Mouse (Mus musculus) spleen, postnatal 10 days (tissue): ENCODE measurements at regions not wholly inside any gene's neighbourhood (a gene's known extent, or its start where the extent isn't known, plus 50 kb on each side); places are given as distances from the start of the nearest gene placed in this dataset.

Experiments used
- DNase-seq, 2 experiments: peaks; one replicate each; pipeline ENCODE4 v3.0.0; 2021 to 2022; ENCODE audit warnings: low spot score in 2 of 2

DNA sequence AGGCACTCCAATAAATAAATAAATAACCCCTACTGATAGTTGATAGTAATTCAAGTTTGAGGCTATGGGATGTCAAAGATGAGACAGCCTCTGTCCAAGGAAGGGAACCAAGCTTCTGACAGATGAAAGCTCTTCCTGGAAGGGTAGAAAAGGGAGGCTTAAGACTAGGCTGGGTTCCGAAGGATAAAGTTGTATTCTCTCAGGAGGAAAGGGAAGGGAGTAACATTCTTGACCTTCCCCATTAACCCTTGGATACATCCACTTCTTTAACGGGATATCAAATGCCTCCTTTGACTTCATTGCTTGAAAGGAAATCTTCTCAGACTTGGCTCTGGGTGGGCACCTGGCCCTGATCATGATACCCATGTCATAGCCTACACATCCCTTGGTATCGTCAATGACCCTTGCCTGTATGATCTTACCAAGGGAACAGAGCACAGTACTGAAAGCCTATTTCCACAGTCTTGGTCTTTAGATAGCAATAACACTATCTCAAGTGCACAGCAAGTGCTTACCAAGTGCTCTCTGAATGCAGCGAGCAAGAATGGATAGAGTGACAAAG is 607.4 kb upstream of the Cdh5 start:
- no peak for DNase-seq

- DNase-seq: no peak
Measured at GRCm38 (mm10) chr8:103494670-103495069, 606.8 kb upstream of the Cdh5 start.

DNA sequence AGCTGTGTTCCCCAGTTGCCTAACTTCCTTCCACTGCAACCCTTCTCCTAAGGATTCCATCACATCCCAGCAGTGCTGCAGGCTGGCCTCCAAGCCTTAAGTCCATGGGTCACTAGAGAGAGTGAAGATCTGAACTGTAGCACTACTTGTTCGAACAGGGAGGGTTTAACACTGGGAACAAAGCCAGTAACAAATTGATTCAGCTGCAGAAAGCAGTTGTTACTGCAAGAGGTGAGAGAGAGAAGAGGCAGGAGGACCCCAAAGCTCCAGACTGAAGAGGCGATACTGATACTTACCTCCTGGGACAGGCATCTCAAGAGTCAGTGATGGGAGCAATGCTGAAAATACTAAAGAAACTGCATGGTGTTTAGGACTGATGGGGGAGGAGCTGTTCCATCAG is 600.1 kb upstream of the Cdh5 start:
- no peak for DNase-seq

- DNase-seq: no peak
Measured at GRCm38 (mm10) chr8:103502991-103503767, 598.2 kb upstream of the Cdh5 start.

GRCm38 (mm10) chr8:103506334-103506733 is 595.1 kb upstream of the Cdh5 start:
- no peak for DNase-seq

DNA sequence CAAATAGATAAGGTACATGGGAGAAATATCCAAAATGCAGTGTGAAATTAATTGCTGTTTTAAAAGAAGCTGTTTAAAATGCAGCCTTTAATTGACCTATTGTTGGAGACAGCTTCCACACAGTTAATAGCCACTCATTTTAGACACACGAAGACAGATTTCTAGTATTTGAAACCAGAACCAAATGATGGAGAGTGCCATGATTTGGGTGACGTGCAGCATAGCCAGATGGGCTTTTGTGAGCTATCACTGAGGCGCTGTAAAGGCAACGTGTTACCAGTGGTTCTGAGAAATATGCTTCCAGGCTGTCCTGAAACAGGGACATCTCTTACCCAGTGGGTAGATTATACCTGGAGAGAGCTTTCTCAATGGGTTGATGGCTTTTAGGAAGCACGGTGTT is 594.4 kb upstream of the Cdh5 start:
- no peak for DNase-seq

DNA sequence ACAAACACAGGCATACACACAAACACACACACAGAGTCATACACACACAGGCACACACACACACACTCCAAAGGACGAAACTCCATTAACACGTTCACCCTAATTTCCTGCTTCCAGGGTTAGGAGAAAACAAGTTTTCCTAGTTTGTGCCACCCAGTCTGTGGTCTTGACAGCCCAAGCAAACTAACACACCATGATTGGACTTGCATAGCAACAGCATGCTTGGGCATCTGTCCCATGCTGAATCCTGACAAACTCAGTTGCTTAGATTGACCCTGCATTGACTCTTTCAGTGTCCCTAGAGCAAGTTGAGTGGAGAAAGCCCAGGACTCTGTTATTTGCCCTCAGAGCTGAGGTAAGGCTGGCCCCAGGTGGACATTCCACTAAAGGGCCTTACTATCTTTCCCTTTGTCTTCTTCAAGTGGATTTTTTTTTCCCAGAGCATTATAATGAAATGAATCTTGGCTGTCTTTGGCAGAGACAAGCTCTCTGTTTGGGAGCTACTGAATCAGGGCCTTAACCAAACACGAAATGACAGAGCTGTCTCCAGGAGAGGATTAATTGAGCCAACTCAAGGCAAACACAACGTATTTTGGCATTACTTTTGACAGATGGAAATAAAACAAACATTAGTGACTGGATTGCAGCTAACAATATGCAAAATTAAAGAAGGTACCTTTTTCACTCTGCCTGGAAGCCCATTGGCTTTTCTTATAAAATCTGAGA is 581.1 kb upstream of the Cdh5 start:
- DNase-seq: no peak

- DNase-seq: no peak
Measured at GRCm38 (mm10) chr8:103530903-103531302, 570.5 kb upstream of the Cdh5 start.

GRCm38 (mm10) chr8:103534971-103535370 is 566.5 kb upstream of the Cdh5 start:
- no peak for DNase-seq

- DNase-seq: no peak
Measured at GRCm38 (mm10) chr8:103536856-103537255, 564.6 kb upstream of the Cdh5 start.

DNA sequence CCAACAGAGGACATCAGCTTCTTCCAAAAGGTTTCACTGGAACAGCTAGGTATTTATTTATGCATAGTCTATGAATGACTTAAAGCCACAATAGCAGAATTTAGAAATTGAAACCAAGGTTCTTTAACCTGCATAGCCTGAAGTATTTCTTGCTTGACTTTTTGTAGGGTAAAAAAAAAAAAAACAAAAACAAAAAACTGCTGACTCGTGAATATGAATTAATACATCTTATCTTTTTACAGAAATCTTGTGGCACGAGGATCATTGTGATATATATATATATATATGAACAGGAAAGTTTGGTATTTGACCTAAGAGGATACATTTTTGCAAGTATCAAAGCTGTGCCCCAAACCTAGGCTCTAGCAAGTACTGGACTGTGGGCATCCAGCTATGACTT is 559.5 kb upstream of the Cdh5 start:
- DNase-seq: no peak

DNA sequence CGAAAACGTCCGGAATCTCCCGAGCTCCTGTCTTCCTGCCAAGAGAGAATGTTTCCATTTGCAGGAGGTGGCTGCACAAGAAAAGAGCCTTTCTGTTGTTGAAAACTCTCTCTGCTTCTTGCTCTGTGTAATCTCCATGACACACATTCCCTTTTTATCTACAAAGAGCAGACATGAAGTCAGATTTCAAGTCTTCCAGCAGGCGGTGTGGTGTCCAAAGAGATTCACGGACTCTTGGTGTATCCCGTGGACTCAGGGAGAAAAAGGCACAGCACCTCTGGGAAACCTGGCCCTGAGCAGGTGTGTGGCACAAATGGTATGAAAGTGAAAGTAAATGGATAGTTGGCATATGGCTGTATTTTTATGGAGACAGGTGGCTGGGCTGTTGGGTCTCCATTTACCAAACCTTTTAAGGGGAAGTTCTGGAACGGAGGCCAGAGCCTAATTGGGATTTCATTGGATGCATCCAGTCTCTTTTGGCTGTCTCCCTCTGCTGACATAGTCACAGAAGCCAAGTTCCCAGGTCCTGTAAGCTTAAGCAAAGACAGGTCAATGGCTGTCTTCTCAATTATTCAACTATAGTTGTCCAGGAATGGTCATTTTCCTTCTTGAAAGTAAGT is 549.4 kb upstream of the Cdh5 start:
- no peak for DNase-seq

DNA sequence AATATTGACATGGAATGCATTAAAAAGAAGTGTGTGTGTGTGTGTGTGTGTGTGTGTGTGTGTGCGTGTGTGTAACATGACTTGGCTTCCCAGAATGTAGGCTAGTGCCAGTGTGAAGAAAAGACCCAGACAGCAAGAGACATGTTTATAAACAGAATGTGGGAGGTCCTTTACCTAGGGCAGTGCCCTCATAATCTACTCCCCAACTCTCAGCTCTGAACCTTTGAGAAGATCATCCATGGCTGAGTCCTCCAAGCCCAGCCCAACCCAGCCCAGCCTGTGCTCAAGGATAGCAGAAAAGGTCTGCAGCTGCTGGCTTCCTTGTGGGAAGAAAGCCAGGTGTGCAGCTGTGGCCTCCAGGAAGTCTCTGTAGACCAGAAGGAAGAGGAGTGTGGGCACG is 539.8 kb upstream of the Cdh5 start:
- no peak for DNase-seq

DNA sequence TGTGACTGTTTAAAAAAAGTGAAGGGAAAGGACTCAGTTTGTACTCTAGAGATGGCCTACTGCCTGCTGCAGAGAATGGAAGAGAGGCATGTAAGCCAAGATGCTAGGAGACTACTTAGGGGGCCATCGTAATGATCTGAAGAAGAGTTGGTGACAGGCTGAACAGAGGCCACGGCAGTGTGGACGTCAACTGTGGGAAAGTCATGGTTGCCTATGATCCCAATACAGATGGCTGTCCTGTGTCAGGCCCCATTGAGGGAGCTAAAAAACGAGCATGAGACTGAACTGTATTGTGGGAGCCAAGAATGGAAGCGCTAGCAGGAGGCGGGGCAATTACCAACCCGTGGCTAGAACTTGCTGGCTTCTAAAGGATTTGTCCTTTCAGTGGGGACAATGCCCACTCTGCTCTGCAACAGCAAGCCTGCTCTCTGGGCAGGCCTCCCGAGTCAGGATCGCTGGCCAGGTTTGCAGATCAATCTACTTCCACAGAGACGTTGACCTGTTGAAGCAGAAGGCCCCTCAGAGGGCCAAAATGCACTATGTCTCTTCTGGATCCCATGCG is 530.5 kb upstream of the Cdh5 start:
- no peak for DNase-seq

- no peak for DNase-seq
Measured at GRCm38 (mm10) chr8:103577147-103577546, 524.3 kb upstream of the Cdh5 start.

- DNase-seq: no peak
Measured at GRCm38 (mm10) chr8:103578006-103578405, 523.4 kb upstream of the Cdh5 start.

DNA sequence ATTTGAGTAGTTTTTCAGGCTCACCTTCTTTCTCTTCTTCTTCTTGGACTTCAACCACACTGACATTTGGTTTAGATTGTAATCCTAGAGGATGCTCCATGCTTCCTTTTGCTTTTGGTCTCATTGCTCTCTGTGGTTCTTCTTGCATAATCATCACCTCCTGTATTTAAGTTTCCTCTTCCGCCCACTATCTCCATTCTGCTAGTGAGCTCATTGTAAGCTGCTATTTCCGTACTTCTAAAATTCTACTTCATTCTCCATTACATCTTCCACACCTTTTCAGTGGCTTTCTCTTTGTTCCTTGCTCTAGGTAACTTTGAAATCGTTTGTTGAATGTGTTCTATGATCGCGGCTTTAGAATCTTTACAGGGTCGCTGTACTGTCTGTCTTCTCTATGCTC is 493.1 kb upstream of the Cdh5 start:
- DNase-seq: no peak

DNA sequence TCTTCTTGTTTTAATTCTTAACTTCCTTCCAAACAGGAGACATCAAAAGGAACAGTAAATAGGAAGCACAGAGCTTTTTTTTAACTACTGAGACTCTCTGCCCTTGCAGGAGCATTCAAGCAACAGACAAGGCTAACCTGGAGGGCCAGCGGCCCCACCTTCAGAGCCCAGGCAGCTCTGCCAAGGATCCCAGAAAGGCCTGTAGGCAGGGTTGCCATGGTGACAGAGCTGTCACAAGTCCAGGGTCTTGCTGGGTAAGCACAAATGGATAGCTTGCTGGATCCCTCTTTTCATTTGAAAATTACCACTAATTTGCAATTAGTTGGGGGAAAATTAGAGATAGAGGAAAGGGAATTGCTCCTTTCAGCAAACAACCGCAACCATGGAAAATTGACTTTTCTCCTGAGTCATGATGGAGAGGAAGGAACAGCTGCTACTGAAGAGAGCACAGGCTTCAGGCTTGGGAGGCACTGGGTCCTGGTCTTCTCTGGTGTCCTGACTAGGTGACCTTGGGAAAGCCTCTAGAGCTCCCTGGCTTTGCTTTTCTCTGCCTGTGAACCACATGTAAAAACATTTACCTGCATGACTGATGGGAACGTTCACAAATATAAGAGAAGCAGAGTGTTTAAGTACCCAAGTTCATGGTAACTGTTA is 477.5 kb upstream of the Cdh5 start:
- no peak for DNase-seq

GRCm38 (mm10) chr8:103625166-103625890 is 476.1 kb upstream of the Cdh5 start:
- no peak for DNase-seq

GRCm38 (mm10) chr8:103626446-103626845 is 475.0 kb upstream of the Cdh5 start:
- DNase-seq: no peak

DNA sequence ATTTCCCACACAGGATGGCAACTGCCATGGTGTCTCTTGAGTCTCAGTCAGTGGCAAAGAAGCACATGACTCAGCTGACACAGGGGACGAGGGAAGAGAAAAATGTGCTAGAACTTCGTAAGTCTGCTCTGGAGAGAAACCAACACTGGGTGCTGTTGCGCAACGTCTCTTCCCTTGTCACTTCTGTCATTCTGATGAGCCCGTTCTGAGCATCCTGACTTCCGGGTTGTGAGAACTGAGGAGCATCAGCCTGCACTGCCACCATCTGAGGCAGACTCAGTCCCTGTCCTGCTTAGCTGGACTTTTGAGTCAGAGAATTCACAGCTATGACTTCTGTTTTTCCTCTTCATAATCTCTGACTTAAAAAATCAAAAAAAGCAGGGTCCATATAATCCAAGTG is 468.9 kb upstream of the Cdh5 start:
- no peak for DNase-seq
